Mouse (Mus musculus): ENCODE results near the gene Psma7.

Psma7 gene

GRCm38 (mm10) chr2:180042256-180042857, at the start of gene Psma7, which contains the start of gene Ss18l1:
Psma7 (minus strand) TSS chr2:180042433.
Ss18l1 (plus strand) TSS chr2:180042509.
- DNase-seq = peak; percentile 87

- DNase-seq = no peak
Measured at GRCm38 (mm10) chr2:180090285-180090684, 48.1 kb upstream of the Psma7 start.

GRCm38 (mm10) chr2:180087472-180087871, 45.2 kb upstream of the Psma7 start:
- DNase-seq = no peak

GRCm38 (mm10) chr2:180086637-180087027, 44.4 kb upstream of the Psma7 start:
- DNase-seq = no peak

- no peak for DNase-seq
Measured at GRCm38 (mm10) chr2:180085926-180086636, 43.8 kb upstream of the Psma7 start.

- DNase-seq = no peak
Measured at GRCm38 (mm10) chr2:180084565-180084964, 42.3 kb upstream of the Psma7 start.

- DNase-seq = no peak
Measured at GRCm38 (mm10) chr2:180083063-180083462, 40.8 kb upstream of the Psma7 start.

- DNase-seq = no peak
Measured at GRCm38 (mm10) chr2:180080680-180081079, 38.4 kb upstream of the Psma7 start.

GRCm38 (mm10) chr2:180077622-180078021, 35.4 kb upstream of the Psma7 start:
- no peak for DNase-seq

GRCm38 (mm10) chr2:180072886-180073285, 30.7 kb upstream of the Psma7 start:
- no peak for DNase-seq

GRCm38 (mm10) chr2:180071671-180072070, 29.4 kb upstream of the Psma7 start:
- DNase-seq = no peak

- peak; percentile 95 for DNase-seq
Measured at GRCm38 (mm10) chr2:180070481-180071453, 28.5 kb upstream of the Psma7 start, which contains the start of gene Mtg2. Mtg2 (plus strand) TSS chr2:180070588.

- no peak for DNase-seq
Measured at GRCm38 (mm10) chr2:180069770-180070480, 27.7 kb upstream of the Psma7 start.

- DNase-seq = no peak
Measured at GRCm38 (mm10) chr2:180063338-180064131, 21.3 kb upstream of the Psma7 start.

GRCm38 (mm10) chr2:180053001-180053400, 10.8 kb upstream of the Psma7 start:
- no peak for DNase-seq

- DNase-seq = no peak
Measured at GRCm38 (mm10) chr2:180051986-180052733, 9.9 kb upstream of the Psma7 start.

GRCm38 (mm10) chr2:180050986-180051385, 8.8 kb upstream of the Psma7 start:
- DNase-seq = peak; percentile 91

- no peak for DNase-seq
Measured at GRCm38 (mm10) chr2:180047980-180048635, 5.9 kb upstream of the Psma7 start.

GRCm38 (mm10) chr2:180047580-180047979, 5.3 kb upstream of the Psma7 start:
- no peak for DNase-seq

- DNase-seq = no peak
Measured at GRCm38 (mm10) chr2:180045283-180045682, 3.0 kb upstream of the Psma7 start.
